Mouse (Mus musculus) olfactory bulb, adult 2 months (tissue): Measurements from ENCODE around the gene Mrpl53. TPM values are rescaled to one million over a fixed set of nuclear protein-coding genes. Genes with fewer than 3 reads are reported as not detected.
"Not testable (repeated sequence)": the region's sequence is repeated elsewhere in the genome, so short reads cannot be mapped to it uniquely, and the experiment has no call there.

Experiments used
- H3K27ac ChIP-seq: fragments of 200-500 bp; 2 replicates; pipeline ENCODE4 v1.5.1; 2012; ENCODE audit warnings: low read depth, low read length; ENCODE audit not compliant: insufficient read depth
- H3K4me1 ChIP-seq: fragments of 200-500 bp; 2 replicates; pipeline ENCODE4 v1.6.1; 2012; ENCODE audit warnings: low read length; ENCODE audit not compliant: control insufficient read depth, insufficient read depth
- H3K4me3 ChIP-seq: fragments of 200-500 bp; 2 replicates; pipeline ENCODE4 v1.5.1; 2012; ENCODE audit warnings: mild to moderate bottlenecking, low read depth, low read length, moderate library complexity; ENCODE audit not compliant: insufficient read depth
- CTCF ChIP-seq: fragments of 200-500 bp; IDR thresholded peaks from 2 replicates; pipeline ENCODE4 v1.5.1; 2012; ENCODE audit warnings: low read depth, mild to moderate bottlenecking, low read length, moderate library complexity; ENCODE audit not compliant: insufficient read depth
- POLR2A ChIP-seq: fragments of 200-500 bp; IDR thresholded peaks from 2 replicates; pipeline ENCODE4 v1.6.1; 2012; ENCODE audit warnings: mild to moderate bottlenecking, low read depth, low read length, moderate library complexity; ENCODE audit not compliant: insufficient read depth
- WGBS: fragments of 180-500 bp; shearing (Covaris S2); methylation state at CpG from one replicate; pipeline ENCODE4 v1.1.7; 2018; 5-methylcytosine and 5-hydroxymethylcytosine counted together
- polyA plus RNA-seq: library from polyadenylated mRNA; stranded (reverse); fragments of >200 nt; gene quantifications from 2 replicates; pipeline ENCODE4 v1.2.4, GENCODE M21; 2012; ENCODE audit warnings: low replicate concordance; ENCODE audit not compliant: missing spikeins, insufficient read depth, insufficient read length

Mrpl53 gene
- polyA plus RNA-seq, 1 experiment = not detected

DNA sequence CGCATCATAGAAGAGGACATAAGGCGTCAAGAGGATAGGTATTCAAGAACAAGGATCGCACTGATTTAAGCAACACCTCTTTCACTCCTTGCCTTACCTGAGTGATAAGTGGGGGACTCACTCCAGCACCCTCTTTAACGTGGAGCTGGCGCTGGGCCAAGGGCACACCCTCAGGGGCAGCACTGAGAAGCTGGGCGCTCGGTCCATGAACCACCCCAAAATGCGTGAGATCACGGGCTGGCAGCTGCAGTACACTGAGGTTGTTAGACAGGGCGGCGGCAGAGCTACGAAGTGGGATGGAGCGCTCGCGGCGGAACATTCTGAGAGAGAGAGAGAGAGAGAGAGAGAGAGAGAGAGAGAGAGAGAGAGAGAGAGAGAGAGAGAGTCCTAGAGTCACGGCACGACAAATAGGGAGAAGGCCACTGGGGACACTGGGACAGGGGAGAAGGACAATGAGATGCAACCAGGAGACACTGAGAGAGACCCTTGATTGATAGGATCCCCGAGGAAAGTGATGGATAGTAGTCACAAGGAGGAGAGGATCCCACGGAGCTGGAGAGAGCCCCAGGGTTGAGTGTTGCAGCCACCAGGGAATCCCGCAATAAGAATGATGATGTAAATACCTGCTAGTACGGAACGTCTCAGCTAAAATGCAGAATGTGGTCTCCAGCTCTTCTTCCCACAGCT lies 46.9 kb downstream of the Mrpl53 start:
- H3K4me3 ChIP-seq = peak overlapping the region; percentile 50
- no peak overlapping the region for H3K27ac ChIP-seq
- no peak for TF ChIP-seq POLR2A
- TF ChIP-seq CTCF = no peak
- WGBS = 9% methylated on average over 23 of the region's 23 CpGs
- peaks cover 9% of the 10 kb centered on the region for H3K4me1 ChIP-seq

GRCm38 (mm10) chr6:83156259-83156684 lies 47.4 kb downstream of the Mrpl53 start, which contains the start of the genes Wdr54 and 1700003E16Rik:
Gene Wdr54, minus strand, starts transcription at chr6:83156397.
Gene 1700003E16Rik, plus strand, starts transcription at chr6:83156404.
- peaks cover 9% of the 10 kb centered on the region for H3K4me1 ChIP-seq
- TF ChIP-seq CTCF (no peak), POLR2A (no peak; the same call in 1 of the 2 replicates)
- H3K4me3 ChIP-seq = peak within 1 kb of the TSS; percentile 50
- H3K27ac ChIP-seq = no peak within 1 kb of the TSS
- WGBS = under 1% methylated on average over 32 of the region's 32 CpGs

GRCm38 (mm10) chr6:83159456-83159855 lies 50.6 kb downstream of the Mrpl53 start:
- H3K27ac ChIP-seq = not testable (repeated sequence)
- 17% methylated on average over 3 of the region's 3 CpGs for WGBS

More at GRCm38 (mm10) chr6:83159456-83159855, 50.6 kb downstream of the Mrpl53 start:
- not testable (repeated sequence) for H3K4me3 ChIP-seq
- H3K4me1 ChIP-seq = peaks cover 15% of the 10 kb centered on the region

Other genes starting within 250 kb of the Mrpl53 start
- not detected in 2 replicates for gene Sema4f, start 169.3 kb upstream of the Mrpl53 start, polyA plus RNA-seq
- not detected in 2 replicates for gene M1ap, start 162.1 kb upstream of the Mrpl53 start, polyA plus RNA-seq
- gene Dok1, start 75.6 kb upstream of the Mrpl53 start, polyA plus RNA-seq = not detected in 2 replicates
- not detected in 2 replicates for gene Loxl3, start 74.9 kb upstream of the Mrpl53 start, polyA plus RNA-seq
- gene Aup1, start 54.5 kb upstream of the Mrpl53 start, polyA plus RNA-seq = not detected in 2 replicates
- gene Htra2, start 53.8 kb upstream of the Mrpl53 start, polyA plus RNA-seq = not detected in 2 replicates
- gene Dqx1, start 51.2 kb upstream of the Mrpl53 start, polyA plus RNA-seq = not detected in 2 replicates
- gene Tlx2, start 38.7 kb upstream of the Mrpl53 start, polyA plus RNA-seq = not detected in 2 replicates
- gene Pcgf1, start 31.2 kb upstream of the Mrpl53 start, polyA plus RNA-seq = not detected in 2 replicates
- gene Lbx2, start 22.7 kb upstream of the Mrpl53 start, polyA plus RNA-seq = not detected in 2 replicates
- not detected in 2 replicates for gene Ccdc142, start 7.4 kb upstream of the Mrpl53 start, polyA plus RNA-seq
- gene Gm42688, start 7.4 kb upstream of the Mrpl53 start, polyA plus RNA-seq = not detected in 2 replicates
- not detected in 2 replicates for gene Mogs, start 6.5 kb downstream of the Mrpl53 start, polyA plus RNA-seq
- not detected in 2 replicates for gene Wbp1, start 12.5 kb downstream of the Mrpl53 start, polyA plus RNA-seq
- not detected in 2 replicates for gene Ino80b, start 16.4 kb downstream of the Mrpl53 start, polyA plus RNA-seq
- gene Rtkn, start 26.4 kb downstream of the Mrpl53 start, polyA plus RNA-seq = not detected in 2 replicates
- gene Wdr54, start 47.4 kb downstream of the Mrpl53 start, polyA plus RNA-seq = not detected in 2 replicates
- gene 1700003E16Rik, start 47.4 kb downstream of the Mrpl53 start, polyA plus RNA-seq = not detected in 2 replicates
- 187 TPM in 1 of 2 replicates, not detected in the other for gene Dctn1, start 56.9 kb downstream of the Mrpl53 start, polyA plus RNA-seq
- gene Slc4a5, start 110.8 kb downstream of the Mrpl53 start, polyA plus RNA-seq = not detected in 2 replicates
- gene Mthfd2, start 216.9 kb downstream of the Mrpl53 start, polyA plus RNA-seq = not detected in 2 replicates
- gene Mob1a, start 217.0 kb downstream of the Mrpl53 start, polyA plus RNA-seq = not detected in 2 replicates
- gene Bola3, start 240.1 kb downstream of the Mrpl53 start, polyA plus RNA-seq = not detected in 2 replicates